Mouse (Mus musculus) forebrain, embryonic 11.5 days (tissue): ENCODE measurements around the gene Slc12a7. TPM values are rescaled to one million over a fixed set of nuclear protein-coding genes. Genes with fewer than 3 reads are reported as not detected.

Experiments
- ATAC-seq: fragments of 200-750 bp; cut with Nextera tagmentation; replicated peaks from 2 replicates; pipeline ENCODE4 v1.8.0; 2017; ENCODE audit warnings: moderate TSS enrichment; ENCODE audit not compliant: low FRiP score
- DNase-seq: peaks from one replicate; pipeline ENCODE4 v3.0.0-alpha.2; 2017; ENCODE audit warnings: low spot score
- H3K27ac ChIP-seq: fragments of 300-500 bp; sonication (generic); 2 replicates; pipeline ENCODE4 v1.5.1; 2014; ENCODE audit warnings: low read depth, low read length
- H3K27me3 ChIP-seq: fragments of 300-500 bp; sonication (generic); 2 replicates; pipeline ENCODE4 v1.6.1; 2014; ENCODE audit warnings: mild to moderate bottlenecking, low read length, mixed read lengths; ENCODE audit not compliant: control insufficient read depth, insufficient read depth
- H3K36me3 ChIP-seq: fragments of 300-500 bp; sonication (generic); 2 replicates; pipeline ENCODE4 v1.6.1; 2014; ENCODE audit warnings: mild to moderate bottlenecking, low read length, moderate library complexity, mixed read lengths; ENCODE audit not compliant: control insufficient read depth, insufficient read depth
- H3K4me1 ChIP-seq: fragments of 300-500 bp; sonication (generic); replicated peaks from 2 replicates; pipeline ENCODE4 v1.6.1; 2014; ENCODE audit warnings: low read length, mixed read lengths; ENCODE audit not compliant: control insufficient read depth, insufficient read depth
- H3K4me2 ChIP-seq: fragments of 300-500 bp; sonication (generic); 2 replicates; pipeline ENCODE4 v1.6.1; 2014; ENCODE audit warnings: low read depth, mild to moderate bottlenecking, low read length, moderate library complexity, mixed read lengths; ENCODE audit not compliant: severe bottlenecking
- H3K4me3 ChIP-seq: fragments of 300-500 bp; sonication (generic); 2 replicates; pipeline ENCODE4 v1.5.1; 2014; ENCODE audit warnings: low read depth, low read length
- H3K9ac ChIP-seq: fragments of 300-500 bp; sonication (generic); 2 replicates; pipeline ENCODE4 v1.6.1; 2014; ENCODE audit warnings: low read length
- H3K9me3 ChIP-seq: fragments of 300-500 bp; sonication (generic); 2 replicates; pipeline ENCODE4 v1.6.1; 2016; ENCODE audit warnings: low read length, mixed read lengths; ENCODE audit not compliant: control insufficient read depth
- WGBS: fragments of 180-500 bp; shearing (Covaris S2); extraction: QIAGEN DNeasy Blood & Tissue Kit; methylation state at CpG from one replicate; pipeline ENCODE4 v1.1.7; 2014; 5-methylcytosine and 5-hydroxymethylcytosine counted together
- polyA plus RNA-seq: library from polyadenylated mRNA; unstranded; fragments of >200 nt; fragmentation: Nextera tagmentation; extraction: Ambion mirVana; gene quantifications from 2 replicates; pipeline ENCODE4 v1.2.1, GENCODE M21; 2014

The Slc12a7 gene
- polyA plus RNA-seq, 1 experiment from 2014 or later: 55.6 TPM

DNA sequence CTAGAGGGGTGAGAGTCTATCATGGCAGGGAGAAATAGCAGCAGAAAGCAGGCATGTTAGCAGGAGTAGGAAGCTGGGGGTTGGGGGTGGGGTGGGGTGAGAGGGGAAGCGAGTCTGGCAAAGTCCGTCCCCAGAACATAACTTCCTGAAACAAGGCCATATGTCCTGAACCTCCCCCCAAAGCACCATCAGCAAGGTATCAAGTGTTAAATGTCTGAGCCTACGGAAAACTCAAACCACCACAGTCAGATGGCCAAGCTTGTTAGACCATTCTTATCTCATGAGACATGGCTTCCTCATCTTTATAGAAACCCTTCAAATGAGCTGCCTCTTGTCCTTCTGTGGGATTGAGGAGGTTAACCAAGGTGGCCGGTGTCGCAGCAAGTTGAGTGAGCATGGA lies 60.3 kb downstream of the Slc12a7 start:
- no peak overlapping the region for H3K9ac ChIP-seq
- no peak overlapping the region for H3K4me3 ChIP-seq
- WGBS: 98% methylated on average over 5 of the region's 5 CpGs
- H3K27ac ChIP-seq: no peak overlapping the region
- no peak overlapping the region for H3K4me2 ChIP-seq
- no peaks in the 10 kb centered on the region for H3K9me3 ChIP-seq
- no peak for DNase-seq
- H3K27me3 ChIP-seq: no peaks in the 10 kb centered on the region
- ATAC-seq: no peak
- H3K4me1 ChIP-seq: no peaks in the 10 kb centered on the region
- peaks cover 17% of the 10 kb centered on the region for H3K36me3 ChIP-seq

DNA sequence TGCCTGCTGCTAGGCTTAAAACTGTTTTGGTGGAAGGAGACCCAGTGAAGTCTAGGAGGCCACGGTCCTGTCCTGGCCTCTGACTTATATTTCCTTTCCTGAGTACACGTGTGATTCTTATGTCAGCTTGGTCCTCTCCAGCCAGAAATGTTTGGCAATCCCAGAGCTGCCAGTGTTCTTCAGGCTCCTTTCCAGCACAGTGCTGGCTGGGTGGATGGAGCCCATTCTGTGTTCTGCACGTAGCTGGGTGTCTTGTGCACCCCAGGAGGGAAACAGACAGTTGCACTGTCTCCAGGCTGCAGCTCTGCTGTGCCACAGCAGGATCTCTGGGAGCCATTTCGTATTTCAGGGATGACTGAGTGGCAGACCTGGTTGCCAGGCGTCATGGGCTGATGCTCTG lies 66.2 kb downstream of the Slc12a7 start:
- H3K36me3 ChIP-seq: peaks cover 33% of the 10 kb centered on the region
- 87% methylated on average over 5 of the region's 5 CpGs for WGBS
- H3K9ac ChIP-seq: no peak overlapping the region
- H3K4me1 ChIP-seq: no peaks in the 10 kb centered on the region
- no peak overlapping the region for H3K27ac ChIP-seq
- H3K4me3 ChIP-seq: no peak overlapping the region
- no peak overlapping the region for H3K4me2 ChIP-seq
- no peaks in the 10 kb centered on the region for H3K27me3 ChIP-seq
- DNase-seq (no peak), ATAC-seq (no peak)
- no peaks in the 10 kb centered on the region for H3K9me3 ChIP-seq

DNA sequence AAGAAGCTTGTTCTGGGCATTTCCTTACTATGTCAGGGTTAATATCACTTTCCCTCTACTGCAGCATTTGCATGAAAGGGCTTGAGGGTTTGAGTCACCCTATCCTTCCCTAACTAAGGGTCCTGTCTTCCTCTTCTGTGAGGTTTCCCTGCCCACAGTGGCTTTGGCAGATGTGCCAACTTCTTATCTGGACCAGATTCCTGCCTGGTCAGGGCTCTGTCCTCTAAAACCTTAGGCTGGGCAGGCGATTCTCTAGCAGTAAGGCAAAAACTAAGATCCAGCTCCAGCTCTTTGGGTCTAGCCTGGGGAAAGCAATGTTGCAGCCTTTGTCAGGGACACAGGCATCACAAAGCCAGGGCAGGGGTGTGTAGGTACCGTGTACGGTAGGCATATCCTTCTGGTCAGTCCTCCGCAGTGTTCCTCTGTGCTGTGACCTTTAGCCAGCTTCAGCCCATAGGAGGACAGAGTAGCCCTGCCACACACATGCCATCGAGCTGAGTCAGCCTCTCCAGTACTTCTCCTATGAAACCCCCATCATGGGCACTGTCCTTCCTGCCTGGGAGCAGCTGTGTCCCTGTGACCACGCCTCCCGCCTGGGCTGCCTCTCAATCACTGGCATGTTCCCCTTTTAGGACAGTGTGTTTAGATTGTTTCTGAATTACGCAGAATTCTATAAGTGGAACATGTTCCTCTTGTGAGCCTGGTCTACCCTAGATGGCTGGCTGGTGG lies 70.7 kb downstream of the Slc12a7 start:
- peaks cover 24% of the 10 kb centered on the region for H3K36me3 ChIP-seq
- no peak overlapping the region for H3K4me2 ChIP-seq
- ATAC-seq: no peak
- no peak overlapping the region for H3K9ac ChIP-seq
- no peak overlapping the region for H3K4me3 ChIP-seq
- no peaks in the 10 kb centered on the region for H3K27me3 ChIP-seq
- no peak overlapping the region for H3K27ac ChIP-seq
- no peaks in the 10 kb centered on the region for H3K4me1 ChIP-seq
- H3K9me3 ChIP-seq: no peaks in the 10 kb centered on the region
- 88% methylated on average over 8 of the region's 8 CpGs for WGBS
- DNase-seq: no peak

DNA sequence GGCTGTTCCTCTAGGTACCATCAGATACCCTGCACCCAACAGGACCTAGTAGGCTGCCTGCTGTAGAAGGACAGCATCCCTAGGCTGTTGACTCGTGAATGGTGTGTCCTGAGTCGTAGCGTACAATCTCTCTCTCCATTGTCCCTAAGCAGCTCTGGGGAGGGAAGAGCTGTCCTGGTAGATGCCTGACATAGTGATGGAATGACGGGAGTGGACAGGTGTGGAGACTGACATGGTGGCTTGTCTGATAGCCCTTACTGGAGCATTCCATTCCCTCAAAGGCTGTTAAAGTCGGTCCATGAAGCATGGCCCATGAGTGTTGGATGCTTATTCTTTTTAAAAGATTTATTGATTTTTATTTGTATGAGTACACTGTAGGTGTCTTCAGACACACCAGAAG lies 72.0 kb downstream of the Slc12a7 start:
- WGBS: 94% methylated on average over 5 of the region's 5 CpGs
- Histone ChIP-seq H3K4me1 (no peaks in the 10 kb centered on the region), H3K4me2 (no peak overlapping the region), H3K9ac (no peak overlapping the region), H3K4me3 (no peak overlapping the region), H3K27ac (no peak overlapping the region), H3K36me3 (peaks cover 26% of the 10 kb centered on the region), H3K9me3 (no peaks in the 10 kb centered on the region), H3K27me3 (no peaks in the 10 kb centered on the region)
- ATAC-seq: no peak
- no peak for DNase-seq

DNA sequence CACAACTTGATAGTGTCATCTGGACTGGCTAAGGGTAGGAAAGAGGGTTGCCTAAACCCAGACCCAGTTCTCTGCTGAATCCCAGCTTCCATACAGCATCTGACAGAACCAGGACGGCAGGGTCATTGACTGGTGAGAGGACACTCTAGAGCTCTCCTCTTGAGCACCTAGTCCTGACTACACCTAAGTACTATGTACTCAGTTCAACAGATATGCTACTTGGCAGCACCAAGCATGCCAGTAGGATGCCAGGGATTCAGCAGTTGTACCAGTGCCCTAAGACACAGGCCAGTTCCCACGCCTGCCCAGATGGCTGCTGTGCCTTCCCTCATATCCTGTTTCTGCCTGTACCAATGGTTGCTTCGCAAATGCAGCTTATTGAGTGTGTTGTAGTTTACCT lies 80.0 kb downstream of the Slc12a7 start:
- H3K4me3 ChIP-seq: no peak overlapping the region
- no peaks in the 10 kb centered on the region for H3K27me3 ChIP-seq
- H3K27ac ChIP-seq: no peak overlapping the region
- no peak overlapping the region for H3K4me2 ChIP-seq
- ATAC-seq (no peak), DNase-seq (no peak)
- H3K9ac ChIP-seq: no peak overlapping the region
- no peaks in the 10 kb centered on the region for H3K4me1 ChIP-seq
- peaks cover 14% of the 10 kb centered on the region; the same call in 1 of the 2 replicates for H3K36me3 ChIP-seq
- WGBS: 89% methylated on average over 3 of the region's 3 CpGs
- H3K9me3 ChIP-seq: no peaks in the 10 kb centered on the region

DNA sequence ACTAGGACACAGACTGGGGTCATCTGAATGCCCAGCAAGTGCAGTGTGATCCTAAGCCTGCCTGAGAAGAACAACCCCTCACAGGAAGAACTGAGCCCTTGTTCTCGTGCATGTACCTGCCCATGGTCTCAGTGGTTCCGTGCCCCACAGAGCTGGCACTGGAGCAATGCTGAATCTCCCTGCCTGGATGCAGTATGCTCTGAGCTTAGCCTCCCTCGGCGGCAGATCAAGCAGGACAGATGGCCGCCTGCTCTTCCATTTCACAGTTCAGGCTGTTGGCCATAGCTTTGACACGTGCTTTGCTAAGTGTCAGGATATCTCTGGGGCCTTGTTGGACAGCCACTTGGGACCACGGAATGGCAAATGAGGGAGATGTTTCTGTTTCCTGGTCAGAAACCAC lies 81.3 kb downstream of the Slc12a7 start:
- no peak overlapping the region for H3K9ac ChIP-seq
- H3K4me3 ChIP-seq: no peak overlapping the region
- no peaks in the 10 kb centered on the region for H3K9me3 ChIP-seq
- H3K36me3 ChIP-seq: peaks cover 13% of the 10 kb centered on the region; the same call in 1 of the 2 replicates
- no peak overlapping the region for H3K27ac ChIP-seq
- ATAC-seq: no peak
- H3K27me3 ChIP-seq: no peaks in the 10 kb centered on the region
- H3K4me1 ChIP-seq: no peaks in the 10 kb centered on the region
- no peak for DNase-seq
- WGBS: 91% methylated on average over 7 of the region's 7 CpGs
- H3K4me2 ChIP-seq: no peak overlapping the region

DNA sequence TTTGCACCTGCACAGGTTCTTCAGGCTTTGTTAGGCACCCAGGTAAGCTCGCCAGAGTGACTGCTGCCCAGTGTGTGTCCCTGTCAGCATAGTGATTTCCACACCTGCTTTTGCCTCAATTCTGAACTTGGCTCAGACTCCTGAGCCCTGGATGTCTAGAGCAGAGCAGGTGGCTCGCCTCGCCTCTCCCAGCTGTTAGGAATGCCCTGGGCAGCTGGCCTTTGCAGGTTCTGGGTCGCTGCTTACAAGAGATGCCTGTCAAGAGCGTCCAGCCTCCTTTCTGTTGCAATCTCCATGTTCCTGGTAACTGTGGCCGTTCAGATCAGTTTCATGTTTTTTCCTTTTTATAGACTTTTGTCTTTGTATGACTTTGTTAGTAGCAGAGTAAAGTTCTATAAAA lies 83.4 kb downstream of the Slc12a7 start:
- Histone ChIP-seq H3K4me3 (no peak overlapping the region), H3K9ac (no peak overlapping the region), H3K36me3 (peaks cover 4% of the 10 kb centered on the region; the same call in 1 of the 2 replicates), H3K9me3 (no peaks in the 10 kb centered on the region), H3K27ac (no peak overlapping the region), H3K4me1 (no peaks in the 10 kb centered on the region), H3K4me2 (no peak overlapping the region), H3K27me3 (no peaks in the 10 kb centered on the region)
- DNase-seq: no peak
- ATAC-seq: no peak
- WGBS: 88% methylated on average over 6 of the region's 6 CpGs

DNA sequence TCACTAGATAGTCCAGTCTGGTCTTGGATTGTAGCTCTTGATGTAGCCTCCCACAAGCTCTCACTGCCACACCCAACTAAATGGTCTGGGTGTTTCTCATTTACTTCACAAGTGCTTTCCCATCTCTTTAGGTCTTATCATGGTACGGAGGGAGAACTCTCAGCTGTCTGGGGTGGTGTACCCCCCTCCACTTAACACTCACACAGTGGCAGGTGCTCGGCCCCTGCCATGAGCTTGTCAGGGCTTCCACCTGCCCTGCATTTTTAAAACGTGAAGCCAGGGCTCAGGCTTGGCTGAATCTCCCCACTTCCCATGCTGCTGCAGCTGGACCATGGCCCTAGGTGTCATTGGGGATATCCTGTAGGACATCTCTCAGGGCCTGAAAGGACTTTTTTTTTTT lies 86.0 kb downstream of the Slc12a7 start:
- 81% methylated on average over 3 of the region's 3 CpGs for WGBS
- no peak for ATAC-seq
- no peaks in the 10 kb centered on the region for H3K4me1 ChIP-seq
- H3K27me3 ChIP-seq: no peaks in the 10 kb centered on the region
- no peak overlapping the region for H3K9ac ChIP-seq
- no peak overlapping the region for H3K27ac ChIP-seq
- no peaks in the 10 kb centered on the region for H3K9me3 ChIP-seq
- no peak for DNase-seq
- H3K36me3 ChIP-seq: peaks cover 4% of the 10 kb centered on the region; the same call in 1 of the 2 replicates
- no peak overlapping the region for H3K4me3 ChIP-seq
- H3K4me2 ChIP-seq: no peak overlapping the region

DNA sequence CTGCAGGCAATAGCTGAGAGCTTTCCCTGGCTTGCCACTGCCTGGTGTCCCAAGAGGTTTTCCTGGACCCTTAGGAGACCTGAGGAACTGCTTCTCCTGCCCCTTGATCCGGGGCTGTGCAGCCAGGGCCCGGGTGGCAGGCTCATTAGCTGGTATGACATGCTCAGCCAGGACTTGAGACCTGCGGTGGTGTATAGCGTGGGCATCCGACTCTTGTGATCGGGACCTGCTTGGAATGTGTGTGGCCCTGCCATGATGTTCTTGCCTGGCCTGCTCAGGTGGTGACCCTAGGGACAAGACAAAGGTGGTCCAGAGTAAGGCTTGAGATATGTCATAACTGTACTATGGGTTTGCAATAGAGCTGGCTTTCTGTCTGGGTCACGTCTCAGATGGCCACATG lies 88.4 kb downstream of the Slc12a7 start:
- Histone ChIP-seq H3K27me3 (no peaks in the 10 kb centered on the region), H3K9me3 (no peaks in the 10 kb centered on the region), H3K4me2 (no peak overlapping the region), H3K36me3 (no peaks in the 10 kb centered on the region), H3K4me1 (no peaks in the 10 kb centered on the region), H3K4me3 (no peak overlapping the region), H3K9ac (no peak overlapping the region), H3K27ac (no peak overlapping the region)
- no peak for DNase-seq
- no peak for ATAC-seq
- 94% methylated on average over 7 of the region's 7 CpGs for WGBS
